Mouse (Mus musculus): Measurements from ENCODE around the gene Ninj1.

GRCm38 (mm10) chr13:49158040-49158713 lies 29.1 kb upstream of the Ninj1 start:
- TF ChIP-seq CTCF (IDR thresholded peaks at IDR 0.05; ENCODE audit: low read depth), result no peak
- no peak for TF ChIP-seq EP300 (IDR thresholded peaks at IDR 0.05; ENCODE audit: low read depth)
